Mouse (Mus musculus) spleen, adult 2 months (tissue): ENCODE measurements around the gene Prr11.

Experiments
- CTCF ChIP-seq: fragments of 200-500 bp; IDR thresholded peaks from 2 replicates; pipeline ENCODE4 v1.5.1; 2011; ENCODE audit warnings: mild to moderate bottlenecking, inconsistent platforms; ENCODE audit not compliant: insufficient read depth, insufficient read length, insufficient replicate concordance; ENCODE audit errors: extremely low read depth
- POLR2A ChIP-seq: fragments of 200-500 bp; IDR thresholded peaks from 2 replicates; pipeline ENCODE4 v1.6.1; 2011; ENCODE audit warnings: low read depth, low read length, inconsistent platforms

GRCm38 (mm10) chr11:87109519-87110171 is 1.1 kb upstream of the Prr11 start:
- TF ChIP-seq CTCF (no peak), POLR2A (no peak)
